Mouse (Mus musculus) bone marrow, adult 2 months (tissue): ENCODE data around the gene Zfp846.

Experiments
- CTCF ChIP-seq: fragments of 200-500 bp; IDR thresholded peaks from 2 replicates; pipeline ENCODE4 v1.5.1; 2011; ENCODE audit warnings: low read length, control low read depth; ENCODE audit not compliant: control insufficient read depth, insufficient read depth
- POLR2A ChIP-seq: fragments of 200-500 bp; IDR thresholded peaks from 2 replicates; pipeline ENCODE4 v1.6.1; 2011; ENCODE audit warnings: low read depth, mild to moderate bottlenecking, control low read depth, low read length, borderline replicate concordance; ENCODE audit not compliant: control insufficient read depth

GRCm38 (mm10) chr9:20534326-20534926, 46.7 kb upstream of the Zfp846 start:
- TF ChIP-seq CTCF (no peak), POLR2A (no peak)
